Mouse (Mus musculus): ENCODE data around the gene Nek10.

DNA sequence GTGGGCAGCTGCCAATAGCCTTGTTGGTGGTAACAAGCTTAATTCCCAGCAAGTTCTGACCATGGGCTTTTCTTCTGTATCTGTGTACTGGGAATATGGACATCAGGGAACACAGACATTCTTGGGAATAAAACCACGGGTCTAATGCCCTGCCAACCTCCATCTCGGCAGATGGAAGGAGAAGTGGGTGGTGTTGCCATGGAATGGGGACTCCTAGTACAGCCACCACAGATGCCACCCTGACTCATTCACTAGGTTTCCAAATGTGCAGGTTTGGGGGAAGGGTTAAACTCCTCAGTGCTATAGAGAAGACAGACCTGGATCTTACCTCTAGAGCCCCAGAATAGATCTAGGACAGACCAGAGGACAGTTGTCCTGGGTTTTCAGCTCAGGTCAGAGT is 31.1 kb downstream of the Nek10 start:
- TF ChIP-seq GABPA (IDR thresholded peaks at IDR 0.05; ENCODE audit: insufficient replicate concordance, low read depth, low read length): no peak
- TF ChIP-seq POLR2A (IDR thresholded peaks at IDR 0.05; ENCODE audit: low read depth, low read length): no peak
- TF ChIP-seq NRF1 (IDR thresholded peaks at IDR 0.05; ENCODE audit: low read depth, low read length): no peak
- TF ChIP-seq BHLHE40 (IDR thresholded peaks at IDR 0.05; ENCODE audit: low read depth, low read length): no peak
- no peak for TF ChIP-seq HCFC1 (IDR thresholded peaks at IDR 0.05; ENCODE audit: low read depth, low read length)
- no peak for TF ChIP-seq CHD1 (IDR thresholded peaks at IDR 0.05; ENCODE audit: low read depth, low read length)
- no peak for TF ChIP-seq CTCF (conservative IDR thresholded peaks at IDR 0.05 in 1 of 2, IDR thresholded peaks at IDR 0.05 in 1 of 2; ENCODE audit: low read depth in 2 of 2, low read length in 2 of 2)
- no peak for TF ChIP-seq ELF1 (IDR thresholded peaks at IDR 0.05; ENCODE audit: low read depth, low read length)
- TF ChIP-seq RCOR1 (conservative IDR thresholded peaks at IDR 0.05; ENCODE audit: low read depth, low read length): no peak
- TF ChIP-seq ZMIZ1 (IDR thresholded peaks at IDR 0.05; ENCODE audit: low read depth, low read length): no peak
